Mouse (Mus musculus): ENCODE results near the gene Pilrb1. TPM values are rescaled to one million over a fixed set of nuclear protein-coding genes. Genes with fewer than 3 reads are reported as not detected.
"Not testable (repeated sequence)": the region's sequence is repeated elsewhere in the genome, so short reads cannot be mapped to it uniquely, and the experiment has no call there.

Pilrb1 gene
- polyA plus RNA-seq, 1 experiment from 2014 or later, result not detected

DNA sequence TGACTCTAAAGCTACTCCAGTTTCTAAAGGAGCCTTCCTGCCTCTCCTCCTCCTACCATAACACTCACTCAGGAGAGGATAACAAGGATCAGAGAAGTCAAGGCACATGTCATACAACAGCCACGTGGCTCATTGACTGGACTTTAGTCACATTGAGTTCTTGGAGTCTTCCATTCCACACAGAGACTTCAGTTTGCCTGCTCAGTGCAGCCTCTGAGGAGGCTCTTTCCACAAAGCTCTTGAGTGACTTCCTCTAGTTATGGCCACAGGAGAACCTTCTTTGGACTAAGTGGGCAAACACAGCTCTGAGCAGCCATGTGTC is 14.4 kb upstream of the Pilrb1 start:
- ATAC-seq (ENCODE audit: low read depth), result not testable (repeated sequence)

DNA sequence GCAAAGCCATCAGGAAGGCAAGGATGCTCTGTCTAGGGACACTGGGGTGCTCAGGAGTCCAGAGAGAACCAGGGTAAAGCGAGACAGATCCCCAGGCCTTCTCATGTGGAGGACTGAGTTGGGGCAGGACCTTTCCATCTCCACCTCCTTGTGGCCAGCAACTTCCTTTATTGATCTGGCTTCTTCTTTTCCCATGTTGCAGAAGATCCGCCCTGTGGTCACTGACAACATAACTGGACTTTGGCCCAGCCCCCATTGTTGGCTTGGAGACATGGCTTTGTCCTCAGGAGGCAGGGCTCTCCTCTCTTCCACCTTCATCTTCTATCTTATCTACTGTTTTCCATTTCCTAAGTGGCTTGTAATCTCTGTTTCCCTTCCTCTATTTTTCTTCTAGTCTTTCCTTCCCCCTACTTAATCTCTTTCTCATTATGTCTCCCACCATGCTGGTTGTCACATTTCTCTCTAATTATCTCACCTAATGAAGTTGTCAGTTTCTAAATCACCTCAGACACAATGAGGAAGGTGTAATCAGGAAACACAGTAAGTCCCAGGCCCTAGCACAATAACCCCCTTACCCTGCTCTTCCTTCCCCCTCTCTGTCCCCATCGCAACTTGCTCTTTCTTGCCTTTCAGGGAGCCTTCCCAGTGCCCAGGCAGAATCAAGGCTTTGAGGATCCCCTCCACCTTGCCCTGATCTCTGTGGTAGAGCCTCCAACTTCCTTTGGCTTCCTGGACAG is 13.9 kb upstream of the Pilrb1 start, which contains the start of gene Pilrb2:
TSS of gene Pilrb2 (minus strand) at position 172 of the 737 bp plus-strand sequence.
- H3K4me3 ChIP-seq (ENCODE audit: low read depth, low read length); H3K4me2 ChIP-seq (ENCODE audit: low read depth, low read length); ATAC-seq (ENCODE audit: low read depth); H3K9ac ChIP-seq (replicated peaks; ENCODE audit: low read depth, low read length); H3K27ac ChIP-seq (ENCODE audit: low read depth, low read length); H3K27me3 ChIP-seq (ENCODE audit: control insufficient read depth, insufficient read depth, low read length); H3K4me1 ChIP-seq (ENCODE audit: control insufficient read depth, insufficient read depth, low read length); H3K36me3 ChIP-seq (ENCODE audit: control insufficient read depth, insufficient read depth, low read length); H3K9me3 ChIP-seq (ENCODE audit: control insufficient read depth, low read length): not testable (repeated sequence)
- 74% methylated on average over 2 of the region's 3 CpGs for WGBS

More for the DNA sequence above, 14.4 kb upstream of the Pilrb1 start:
- H3K4me1 ChIP-seq (ENCODE audit: control insufficient read depth, insufficient read depth, low read length); H3K4me2 ChIP-seq (ENCODE audit: low read depth, low read length); H3K9me3 ChIP-seq (ENCODE audit: control insufficient read depth, low read length); H3K4me3 ChIP-seq (ENCODE audit: low read depth, low read length); H3K27me3 ChIP-seq (ENCODE audit: control insufficient read depth, insufficient read depth, low read length); H3K36me3 ChIP-seq (ENCODE audit: control insufficient read depth, insufficient read depth, low read length); H3K27ac ChIP-seq (ENCODE audit: low read depth, low read length); H3K9ac ChIP-seq (replicated peaks; ENCODE audit: low read depth, low read length): not testable (repeated sequence)
- WGBS, result 47% methylated on average over 1 of the region's 1 CpGs

DNA sequence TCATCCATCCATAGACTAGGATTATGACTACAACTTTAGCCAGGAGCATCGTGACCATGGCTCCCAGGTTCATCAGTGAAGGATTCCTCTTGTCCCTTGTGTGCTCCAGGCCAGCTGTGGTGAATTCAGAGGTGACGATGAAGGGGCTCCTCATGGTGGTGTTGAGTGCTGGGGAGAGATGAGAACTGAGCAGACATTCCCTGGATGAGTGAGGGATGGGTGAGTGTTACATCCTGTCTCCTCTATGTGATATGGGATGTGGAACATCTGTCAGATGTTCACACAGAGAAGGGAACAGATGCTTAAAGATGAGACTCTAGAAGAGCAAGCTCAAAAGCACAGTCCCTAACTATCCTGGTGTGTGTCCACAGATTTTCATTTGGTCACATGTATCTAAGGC is 10.7 kb upstream of the Pilrb1 start:
- H3K4me1 ChIP-seq (ENCODE audit: control insufficient read depth, insufficient read depth, low read length); H3K9me3 ChIP-seq (ENCODE audit: control insufficient read depth, low read length); H3K36me3 ChIP-seq (ENCODE audit: control insufficient read depth, insufficient read depth, low read length); H3K27ac ChIP-seq (ENCODE audit: low read depth, low read length); ATAC-seq (ENCODE audit: low read depth); H3K27me3 ChIP-seq (ENCODE audit: control insufficient read depth, insufficient read depth, low read length); H3K9ac ChIP-seq (replicated peaks; ENCODE audit: low read depth, low read length); H3K4me3 ChIP-seq (ENCODE audit: low read depth, low read length); H3K4me2 ChIP-seq (ENCODE audit: low read depth, low read length): not testable (repeated sequence)
- WGBS, result 79% methylated on average over 2 of the region's 2 CpGs

DNA sequence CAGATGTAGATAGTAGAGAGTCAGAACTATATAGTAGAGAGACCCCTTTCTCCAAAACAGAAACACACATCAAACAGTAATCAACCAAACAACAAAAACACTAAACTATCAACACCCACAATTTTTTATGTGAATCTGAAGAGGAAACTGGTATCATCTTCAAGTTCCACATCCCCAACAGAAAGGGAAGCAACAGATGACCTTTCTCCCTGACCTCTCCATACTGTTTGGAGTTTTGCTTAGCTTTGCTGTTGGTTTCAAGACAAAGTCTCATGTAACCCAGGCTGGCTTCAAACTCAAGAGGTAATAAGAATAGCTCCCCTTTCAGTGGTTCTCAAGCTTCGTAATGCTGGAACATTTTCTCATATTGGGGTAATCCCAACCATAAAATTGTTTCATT is 6.1 kb upstream of the Pilrb1 start:
- H3K4me3 ChIP-seq (ENCODE audit: low read depth, low read length); H3K27me3 ChIP-seq (ENCODE audit: control insufficient read depth, insufficient read depth, low read length); H3K4me2 ChIP-seq (ENCODE audit: low read depth, low read length); ATAC-seq (ENCODE audit: low read depth); H3K9ac ChIP-seq (replicated peaks; ENCODE audit: low read depth, low read length); H3K36me3 ChIP-seq (ENCODE audit: control insufficient read depth, insufficient read depth, low read length); H3K27ac ChIP-seq (ENCODE audit: low read depth, low read length); H3K4me1 ChIP-seq (ENCODE audit: control insufficient read depth, insufficient read depth, low read length); H3K9me3 ChIP-seq (ENCODE audit: control insufficient read depth, low read length): not testable (repeated sequence)
- WGBS, result 92% methylated on average over 1 of the region's 1 CpGs

DNA sequence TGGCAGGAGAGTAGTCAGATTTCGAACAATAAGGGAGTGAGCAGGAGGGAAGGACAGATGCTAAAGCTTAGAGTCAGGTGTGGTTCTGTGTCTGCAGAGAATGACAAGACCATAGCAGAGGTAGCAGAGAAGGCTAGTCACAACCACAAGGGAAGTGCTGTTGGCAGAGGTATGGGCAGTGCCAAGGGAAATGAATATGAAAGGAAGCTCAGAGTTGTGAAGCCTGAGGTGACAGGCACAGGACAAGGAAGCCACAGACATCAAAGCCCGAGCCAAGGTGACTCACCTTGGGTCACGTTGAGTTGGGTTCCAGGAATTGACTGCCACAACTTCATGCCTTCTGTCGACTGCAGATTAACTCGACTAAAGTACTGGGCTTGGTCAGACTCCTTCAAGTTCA is 1.0 kb downstream of the Pilrb1 start:
- not testable (repeated sequence) for H3K27ac ChIP-seq (ENCODE audit: low read depth, low read length); H3K4me1 ChIP-seq (ENCODE audit: control insufficient read depth, insufficient read depth, low read length); H3K27me3 ChIP-seq (ENCODE audit: control insufficient read depth, insufficient read depth, low read length); H3K9ac ChIP-seq (replicated peaks; ENCODE audit: low read depth, low read length); H3K4me2 ChIP-seq (ENCODE audit: low read depth, low read length); H3K4me3 ChIP-seq (ENCODE audit: low read depth, low read length); H3K9me3 ChIP-seq (ENCODE audit: control insufficient read depth, low read length); ATAC-seq (ENCODE audit: low read depth); H3K36me3 ChIP-seq (ENCODE audit: control insufficient read depth, insufficient read depth, low read length)
- 71% methylated on average over 4 of the region's 5 CpGs for WGBS

DNA sequence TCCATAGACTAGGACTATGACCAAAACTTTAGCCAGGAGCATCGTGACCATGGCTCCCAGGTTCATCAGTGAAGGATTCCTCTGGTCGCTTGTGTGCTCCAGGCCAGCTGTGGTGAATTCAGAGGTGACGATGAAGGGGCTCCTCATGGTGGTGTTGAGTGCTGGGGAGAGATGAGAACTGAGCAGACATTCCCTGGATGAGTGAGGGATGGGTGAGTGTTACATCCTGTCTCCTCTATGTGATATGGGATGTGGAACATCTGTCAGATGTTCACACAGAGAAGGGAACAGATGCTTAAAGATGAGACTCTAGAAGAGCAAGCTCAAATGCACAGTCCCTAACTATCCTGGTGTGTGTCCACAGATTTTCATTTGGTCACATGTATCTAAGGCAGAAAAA is 3.0 kb downstream of the Pilrb1 start:
- not testable (repeated sequence) for ATAC-seq (ENCODE audit: low read depth); H3K9ac ChIP-seq (replicated peaks; ENCODE audit: low read depth, low read length)
- 88% methylated on average over 3 of the region's 3 CpGs for WGBS

DNA sequence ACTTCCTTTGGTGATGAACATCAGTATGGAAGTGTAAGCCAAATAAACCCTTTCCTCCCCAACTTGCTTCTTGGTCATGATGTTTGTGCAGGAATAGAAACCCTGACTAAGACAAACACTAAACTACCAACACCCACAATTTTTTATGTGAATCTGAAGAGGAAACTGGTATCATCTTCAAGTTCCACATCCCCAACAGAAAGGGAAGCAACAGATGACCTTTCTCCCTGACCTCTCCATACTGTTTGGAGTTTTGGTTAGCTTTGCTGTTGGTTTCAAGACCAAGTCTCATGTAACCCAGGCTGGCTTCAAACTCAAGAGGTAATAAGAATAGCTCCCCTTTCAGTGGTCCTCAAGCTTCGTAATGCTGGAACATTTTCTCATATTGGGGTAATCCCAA is 7.6 kb downstream of the Pilrb1 start:
- not testable (repeated sequence) for H3K27ac ChIP-seq (ENCODE audit: low read depth, low read length); H3K9ac ChIP-seq (replicated peaks; ENCODE audit: low read depth, low read length); H3K4me1 ChIP-seq (ENCODE audit: control insufficient read depth, insufficient read depth, low read length); ATAC-seq (ENCODE audit: low read depth); H3K4me3 ChIP-seq (ENCODE audit: low read depth, low read length); H3K27me3 ChIP-seq (ENCODE audit: control insufficient read depth, insufficient read depth, low read length); H3K9me3 ChIP-seq (ENCODE audit: control insufficient read depth, low read length); H3K4me2 ChIP-seq (ENCODE audit: low read depth, low read length); H3K36me3 ChIP-seq (ENCODE audit: control insufficient read depth, insufficient read depth, low read length)
- WGBS, result 79% methylated on average over 1 of the region's 1 CpGs

More for the DNA sequence above, 3.0 kb downstream of the Pilrb1 start:
- not testable (repeated sequence) for H3K9me3 ChIP-seq (ENCODE audit: control insufficient read depth, low read length); H3K4me2 ChIP-seq (ENCODE audit: low read depth, low read length); H3K36me3 ChIP-seq (ENCODE audit: control insufficient read depth, insufficient read depth, low read length); H3K4me3 ChIP-seq (ENCODE audit: low read depth, low read length); H3K27me3 ChIP-seq (ENCODE audit: control insufficient read depth, insufficient read depth, low read length); H3K27ac ChIP-seq (ENCODE audit: low read depth, low read length); H3K4me1 ChIP-seq (ENCODE audit: control insufficient read depth, insufficient read depth, low read length)

DNA sequence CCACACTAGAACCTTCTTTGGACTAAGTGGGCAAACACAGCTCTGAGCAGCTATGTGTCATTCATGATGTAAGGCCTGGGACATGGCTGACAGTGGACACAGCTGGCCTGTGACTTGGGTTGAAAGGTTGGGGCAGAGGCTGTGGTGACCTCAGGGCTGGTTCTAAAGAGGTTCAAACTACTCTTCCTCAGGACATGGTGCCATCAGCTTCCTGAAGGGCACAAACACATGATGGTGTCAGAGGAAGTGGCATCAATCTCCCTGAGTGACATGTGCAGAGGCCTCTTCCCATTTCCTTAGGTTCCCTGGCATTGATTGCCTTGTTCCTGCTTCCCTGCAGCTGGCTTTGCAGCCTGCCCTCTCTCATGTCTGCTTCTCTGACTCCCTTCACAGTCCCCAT is 20.8 kb downstream of the Pilrb1 start:
- not testable (repeated sequence) for H3K4me2 ChIP-seq (ENCODE audit: low read depth, low read length); H3K9me3 ChIP-seq (ENCODE audit: control insufficient read depth, low read length); H3K4me1 ChIP-seq (ENCODE audit: control insufficient read depth, insufficient read depth, low read length); H3K9ac ChIP-seq (replicated peaks; ENCODE audit: low read depth, low read length); H3K4me3 ChIP-seq (ENCODE audit: low read depth, low read length); ATAC-seq (ENCODE audit: low read depth); H3K27me3 ChIP-seq (ENCODE audit: control insufficient read depth, insufficient read depth, low read length); H3K27ac ChIP-seq (ENCODE audit: low read depth, low read length); H3K36me3 ChIP-seq (ENCODE audit: control insufficient read depth, insufficient read depth, low read length)

DNA sequence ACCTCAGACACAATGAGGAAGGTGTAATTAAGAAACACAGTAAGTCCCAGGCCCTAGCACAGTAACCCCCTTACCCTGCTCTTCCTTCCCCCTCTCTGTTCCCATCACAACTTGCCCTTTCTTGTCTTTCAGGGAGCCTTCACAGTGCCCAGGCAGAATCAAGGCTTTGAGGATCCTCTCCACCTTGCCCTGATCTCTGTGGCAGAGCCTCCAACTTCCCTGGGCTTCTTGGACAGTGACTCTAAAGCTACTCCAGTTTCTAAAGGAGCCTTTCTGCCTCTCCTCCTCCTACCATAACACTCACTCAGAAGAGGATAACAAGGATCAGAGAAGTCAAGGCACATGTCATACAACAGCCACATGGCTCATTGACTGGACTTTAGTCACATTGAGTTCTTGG is 21.3 kb downstream of the Pilrb1 start:
- Histone ChIP-seq H3K4me2 (ENCODE audit: low read depth, low read length) (no peak overlapping the region), H3K4me3 (ENCODE audit: low read depth, low read length) (no peak overlapping the region), H3K9me3 (ENCODE audit: control insufficient read depth, low read length) (no peaks in the 10 kb centered on the region), H3K36me3 (ENCODE audit: control insufficient read depth, insufficient read depth, low read length) (no peaks in the 10 kb centered on the region), H3K9ac (replicated peaks; ENCODE audit: low read depth, low read length) (no peak overlapping the region), H3K4me1 (ENCODE audit: control insufficient read depth, insufficient read depth, low read length) (no peaks in the 10 kb centered on the region), H3K27me3 (ENCODE audit: control insufficient read depth, insufficient read depth, low read length) (no peaks in the 10 kb centered on the region), H3K27ac (ENCODE audit: low read depth, low read length) (no peak overlapping the region)
- ATAC-seq (ENCODE audit: low read depth), result no peak

Data from neural tube, embryonic 14.5 days (tissue).